Mouse (Mus musculus) MEL (cell line): ENCODE results near the gene Gm45808. TPM values are rescaled to one million over a fixed set of nuclear protein-coding genes. Genes with fewer than 3 reads are reported as not detected.
A peak's percentile ranks its signal among the peaks of the same experiment; 100 is the strongest.

Experiments used
- DNase-seq: peaks from one replicate; pipeline ENCODE4 v3.0.0; 2011; ENCODE audit warnings: low read depth, low spot score
- H3K27ac ChIP-seq: 2 replicates; pipeline ENCODE4 v1.5.1; 2012; ENCODE audit warnings: low read depth, mild to moderate bottlenecking, control low read depth, low read length, moderate library complexity; ENCODE audit not compliant: control insufficient read depth
- H3K27me3 ChIP-seq, 2 experiments: fragments of 150-350 bp in 1 of 2; sonication (generic) in 1 of 2; 2 replicates each; pipeline ENCODE4 v1.6.1; 2012; ENCODE audit warnings: low read length in 2 of 2, mild to moderate bottlenecking in 2 of 2, improper control_type of control experiment in 1 of 2, moderate library complexity in 1 of 2; ENCODE audit not compliant: insufficient read depth in 2 of 2, control insufficient read depth in 1 of 2
- H3K36me3 ChIP-seq, 2 experiments: 2 replicates each; pipeline ENCODE4 v1.6.1; 2012 to 2014; ENCODE audit warnings: low read length in 2 of 2, improper control_type of control experiment in 1 of 2, inconsistent platforms in 1 of 2, mild to moderate bottlenecking in 1 of 2; ENCODE audit not compliant: insufficient read depth in 2 of 2, control insufficient read depth in 1 of 2
- H3K4me1 ChIP-seq, 2 experiments: fragments of 150-350 bp in 1 of 2; sonication (generic) in 1 of 2; 2 replicates each; pipeline ENCODE4 v1.6.1; 2012; ENCODE audit warnings: low read length in 2 of 2, improper control_type of control experiment in 1 of 2, mild to moderate bottlenecking in 1 of 2; ENCODE audit not compliant: insufficient read depth in 2 of 2, control insufficient read depth in 1 of 2
- H3K4me3 ChIP-seq, 2 experiments: fragments of 150-350 bp in 1 of 2; sonication (generic) in 1 of 2; 2 replicates each; pipeline ENCODE4 v1.5.1; 2012; ENCODE audit warnings: low read depth in 2 of 2, low read length in 2 of 2, mild to moderate bottlenecking in 2 of 2, moderate library complexity in 2 of 2, control low read depth in 1 of 2, improper control_type of control experiment in 1 of 2; ENCODE audit not compliant: control insufficient read depth in 1 of 2, insufficient read depth in 1 of 2
- H3K79me2 ChIP-seq: 2 replicates; pipeline ENCODE4 v1.6.1; 2012; ENCODE audit warnings: mild to moderate bottlenecking, low read length, moderate library complexity; ENCODE audit not compliant: control insufficient read depth, poor library complexity, insufficient read depth
- H3K9ac ChIP-seq: 2 replicates; pipeline ENCODE4 v1.6.1; 2012; ENCODE audit warnings: low read depth, mild to moderate bottlenecking, control low read depth, low read length, moderate library complexity; ENCODE audit not compliant: control insufficient read depth, poor library complexity, severe bottlenecking
- H3K9me3 ChIP-seq: fragments of 150-350 bp; sonication (generic); replicated peaks from 2 replicates; pipeline ENCODE4 v1.6.1; 2012; ENCODE audit warnings: mild to moderate bottlenecking, low read length, improper control_type of control experiment, moderate library complexity; ENCODE audit not compliant: insufficient read depth
- E2F4 ChIP-seq: IDR thresholded peaks from 2 replicates; pipeline ENCODE4 v1.6.1; 2011; ENCODE audit warnings: low read depth, low read length, improper control_type of control experiment, borderline replicate concordance
- ETS1 ChIP-seq: IDR thresholded peaks from 2 replicates; pipeline ENCODE4 v1.6.1; 2012; ENCODE audit warnings: low read depth, mild to moderate bottlenecking, inconsistent platforms, low read length, improper control_type of control experiment, moderate library complexity
- GABPA ChIP-seq: IDR thresholded peaks from 2 replicates; pipeline ENCODE4 v1.6.1; 2012; ENCODE audit warnings: low read depth, mild to moderate bottlenecking, inconsistent platforms, low read length, improper control_type of control experiment, moderate library complexity
- GATA1 ChIP-seq: IDR thresholded peaks from 2 replicates; pipeline ENCODE4 v1.6.1; 2011; ENCODE audit warnings: low read depth, low read length, improper control_type of control experiment
- HCFC1 ChIP-seq: IDR thresholded peaks from 2 replicates; pipeline ENCODE4 v1.6.1; 2012; ENCODE audit warnings: low read depth, mild to moderate bottlenecking, inconsistent platforms, low read length, improper control_type of control experiment, moderate library complexity
- KAT2A ChIP-seq: conservative IDR thresholded peaks from 2 replicates; pipeline ENCODE4 v1.6.1; 2012; ENCODE audit warnings: low read depth, low read length, improper control_type of control experiment, inconsistent platforms
- MAFK ChIP-seq: IDR thresholded peaks from 2 replicates; pipeline ENCODE4 v1.6.1; 2011; ENCODE audit warnings: low read depth, mild to moderate bottlenecking, low read length, improper control_type of control experiment, borderline replicate concordance
- MAZ ChIP-seq: IDR thresholded peaks from 2 replicates; pipeline ENCODE4 v1.6.1; 2012; ENCODE audit warnings: low read depth, mild to moderate bottlenecking, inconsistent platforms, low read length, improper control_type of control experiment
- MEF2A ChIP-seq: IDR thresholded peaks from 2 replicates; pipeline ENCODE4 v1.6.1; 2014; ENCODE audit warnings: low read depth, mild to moderate bottlenecking, inconsistent platforms, low read length, improper control_type of control experiment; ENCODE audit not compliant: poor library complexity, insufficient replicate concordance, severe bottlenecking; ENCODE audit errors: extremely low read depth
- MYB ChIP-seq: IDR thresholded peaks from 2 replicates; pipeline ENCODE4 v1.6.1; 2011; ENCODE audit warnings: mild to moderate bottlenecking, low read depth, low read length, improper control_type of control experiment
- NELFE ChIP-seq: IDR thresholded peaks from 2 replicates; pipeline ENCODE4 v1.6.1; 2011; ENCODE audit warnings: low read depth, low read length, improper control_type of control experiment
- NRF1 ChIP-seq: IDR thresholded peaks from 2 replicates; pipeline ENCODE4 v1.6.1; 2014; ENCODE audit warnings: low read depth, mild to moderate bottlenecking, inconsistent platforms, low read length, improper control_type of control experiment, moderate library complexity; ENCODE audit not compliant: poor library complexity, insufficient read depth, severe bottlenecking
- POLR2A ChIP-seq, 2 experiments: IDR thresholded peaks; 2 replicates each; pipeline ENCODE4 v1.6.1; 2011 to 2012; ENCODE audit warnings: low read length in 2 of 2, mild to moderate bottlenecking in 2 of 2, control low read depth in 1 of 2, improper control_type of control experiment in 1 of 2, low read depth in 1 of 2, moderate library complexity in 1 of 2; ENCODE audit not compliant: control insufficient read depth in 1 of 2, insufficient read depth in 1 of 2, poor library complexity in 1 of 2
- POLR2AphosphoS2 ChIP-seq: IDR thresholded peaks from 2 replicates; pipeline ENCODE4 v1.6.1; 2011; ENCODE audit warnings: low read length, improper control_type of control experiment
- RCOR1 ChIP-seq: IDR thresholded peaks from 2 replicates; pipeline ENCODE4 v1.6.1; 2012; ENCODE audit warnings: low read depth, mild to moderate bottlenecking, inconsistent platforms, low read length, improper control_type of control experiment
- ZC3H11A ChIP-seq: IDR thresholded peaks from 2 replicates; pipeline ENCODE4 v1.6.1; 2012; ENCODE audit warnings: low read depth, mild to moderate bottlenecking, inconsistent platforms, low read length, improper control_type of control experiment
- polyA plus RNA-seq, 2 experiments: library from polyadenylated mRNA; stranded (reverse) in 1 of 2; unstranded in 1 of 2; fragments of >175 nt in 1 of 2; fragments of >200 nt in 1 of 2; gene quantifications; 2 replicates each; pipeline versions ENCODE4 v1.2.1 to v1.2.4; 2012; ENCODE audit warnings: low replicate concordance in 2 of 2, low read depth in 1 of 2; ENCODE audit not compliant: insufficient read length in 2 of 2, insufficient read depth in 1 of 2, missing spikeins in 1 of 2
- total RNA-seq: library from RNA; depleted of rRNA; stranded (reverse); fragments of 300-350 nt; gene quantifications from 2 replicates; pipeline ENCODE4 v1.2.3, GENCODE M21; 2012

The Gm45808 gene
- total and polyA plus RNA-seq, 3 experiments: not detected

DNA sequence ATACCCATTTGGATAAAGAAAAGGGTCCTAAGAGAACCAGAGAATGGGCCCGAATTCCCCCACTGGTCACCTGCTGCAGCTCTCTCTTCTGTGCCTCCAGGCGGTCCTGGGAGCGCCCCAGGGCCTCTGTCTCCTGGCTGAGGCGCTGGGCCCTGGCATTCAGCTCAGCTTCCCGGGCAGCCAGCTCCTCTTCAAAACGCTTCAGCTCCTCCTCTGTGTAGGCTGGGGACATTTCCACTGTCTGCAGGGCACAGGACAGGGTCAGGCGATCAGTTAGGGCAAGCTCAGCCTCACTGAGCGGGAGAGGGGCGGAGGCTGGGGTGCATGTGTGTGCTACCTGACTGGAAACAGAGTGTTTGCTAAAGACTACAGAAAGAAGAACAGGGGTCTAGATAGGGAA is 7.9 kb upstream of the Gm45808 start:
- TF ChIP-seq MAFK (no peak), GABPA (no peak), MEF2A (no peak), ZC3H11A (no peak), ETS1 (no peak), POLR2AphosphoS2 (no peak), RCOR1 (no peak), MAZ (no peak), NELFE (no peak), NRF1 (no peak), E2F4 (no peak)
- no peak for DNase-seq
- peaks cover 2 to 14% of the 10 kb centered on the region in 2 experiments for H3K36me3 ChIP-seq
- no peaks in the 10 kb centered on the region for H3K79me2 ChIP-seq
- H3K4me1 ChIP-seq: peaks cover 8 to 14% of the 10 kb centered on the region in 2 experiments
- no peak overlapping the region for H3K27ac ChIP-seq
- no peaks in the 10 kb centered on the region for H3K27me3 ChIP-seq
- no peak overlapping the region for H3K9ac ChIP-seq
- H3K4me3 ChIP-seq: no peak overlapping the region
- H3K9me3 ChIP-seq: no peaks in the 10 kb centered on the region

DNA sequence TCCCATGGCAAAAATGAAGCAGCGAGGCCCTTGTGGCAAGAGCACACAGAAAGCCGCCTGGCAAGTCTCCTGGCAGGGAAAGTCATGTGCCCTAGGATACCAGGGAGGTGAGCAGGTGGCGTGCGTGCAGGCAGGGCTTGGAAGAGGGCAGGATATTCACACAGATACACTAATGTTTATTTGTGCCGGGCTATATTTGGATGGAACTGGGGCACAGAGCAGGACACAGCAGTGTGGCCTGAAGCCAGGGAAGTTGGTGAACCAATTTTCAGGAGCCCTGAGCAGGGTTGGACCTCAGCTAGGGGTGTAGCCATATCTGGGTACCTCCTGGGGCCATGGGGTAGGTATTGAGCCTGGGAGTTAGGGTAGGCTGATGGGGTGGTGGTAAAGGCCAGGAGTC is 6.3 kb upstream of the Gm45808 start:
- no peak for DNase-seq
- Histone ChIP-seq H3K27ac (no peak overlapping the region), H3K4me3 (no peak overlapping the region), H3K36me3 (peaks cover 0 to 18% of the 10 kb centered on the region in 2 experiments; a peak in 3 of 4 replicates), H3K79me2 (no peaks in the 10 kb centered on the region), H3K4me1 (peaks cover 8 to 20% of the 10 kb centered on the region in 2 experiments), H3K9ac (no peak overlapping the region), H3K27me3 (no peaks in the 10 kb centered on the region), H3K9me3 (no peaks in the 10 kb centered on the region)
- no peak for TF ChIP-seq GATA1
- no peak for TF ChIP-seq KAT2A
- no peak for TF ChIP-seq HCFC1
- no peak for TF ChIP-seq E2F4

- no peak overlapping the region for H3K4me3 ChIP-seq
- H3K79me2 ChIP-seq: no peaks in the 10 kb centered on the region
- H3K27ac ChIP-seq: no peak overlapping the region
- H3K9ac ChIP-seq: no peak overlapping the region
- H3K9me3 ChIP-seq: no peaks in the 10 kb centered on the region
- TF ChIP-seq MYB: no peak
- 0 out of 4 replicates have a peak, but pooled peaks of 1 of the 2 experiments have one; percentile 32 for TF ChIP-seq POLR2A (IDR thresholded peaks at IDR 0.05; ENCODE audit: control insufficient read depth in 1 of 2, insufficient read depth in 1 of 2, low read depth in 1 of 2, low read length in 2 of 2, poor library complexity in 1 of 2)
- H3K36me3 ChIP-seq: peaks cover 0 to 18% of the 10 kb centered on the region in 2 experiments; a peak in 3 of 4 replicates
- no peaks in the 10 kb centered on the region for H3K27me3 ChIP-seq
- DNase-seq: no peak
- peaks cover 8 to 20% of the 10 kb centered on the region in 2 experiments for H3K4me1 ChIP-seq
Observed at GRCm38 (mm10) chr7:45492225-45492844, 5.7 kb upstream of the Gm45808 start.
